Mouse (Mus musculus) left cerebral cortex, adult 11 months (tissue): ENCODE measurements around the gene Evx1.

Experiments
- DNase-seq: peaks from one replicate; pipeline ENCODE4 v3.0.0; 2022; ENCODE audit warnings: low spot score

Evx1 gene

DNA sequence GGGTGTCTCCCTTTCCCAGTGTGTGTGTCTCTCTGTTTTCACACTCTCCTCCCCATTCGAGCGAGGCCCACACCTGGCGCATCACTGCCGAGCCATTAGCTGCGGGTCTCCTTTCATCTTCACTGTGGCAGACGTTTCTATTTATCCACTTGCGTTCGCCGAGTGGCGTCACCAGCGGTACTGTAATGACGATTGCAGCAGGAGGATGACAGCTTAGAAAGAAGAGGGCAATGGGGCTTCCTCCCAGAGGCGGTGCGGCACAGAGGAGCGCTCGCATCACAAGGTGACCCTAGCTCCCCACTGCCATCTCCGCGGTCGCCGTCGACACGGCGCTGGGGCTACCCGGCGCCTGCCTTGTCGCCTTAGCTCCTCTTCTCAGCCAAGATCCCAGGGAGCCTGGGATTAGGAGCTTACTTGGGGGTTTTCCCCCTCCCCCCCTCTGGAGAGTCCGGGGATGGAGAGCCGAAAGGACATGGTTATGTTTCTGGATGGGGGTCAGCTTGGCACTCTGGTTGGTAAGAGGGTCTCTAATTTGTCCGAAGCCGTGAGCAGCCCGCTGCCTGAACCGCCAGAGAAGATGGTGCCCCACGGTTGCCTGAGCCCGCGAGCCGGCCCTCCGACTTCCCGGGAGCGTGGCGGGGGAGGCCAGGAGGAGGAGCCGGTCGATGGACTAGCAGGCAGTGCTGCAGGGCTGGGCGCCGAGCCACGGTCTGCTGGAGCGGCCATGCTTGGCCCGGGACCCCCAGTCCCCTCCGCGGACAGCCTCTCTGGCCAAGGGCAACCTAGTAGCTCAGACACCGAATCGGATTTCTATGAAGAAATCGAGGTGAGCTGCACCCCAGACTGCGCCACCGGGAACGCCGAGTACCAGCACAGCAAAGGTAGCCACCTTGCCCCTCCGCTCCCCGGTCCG lies at the start of gene Evx1:
TSS of gene Evx1 (plus strand) at position 108 of the 913 bp plus-strand sequence.
- DNase-seq, result no peak

DNA sequence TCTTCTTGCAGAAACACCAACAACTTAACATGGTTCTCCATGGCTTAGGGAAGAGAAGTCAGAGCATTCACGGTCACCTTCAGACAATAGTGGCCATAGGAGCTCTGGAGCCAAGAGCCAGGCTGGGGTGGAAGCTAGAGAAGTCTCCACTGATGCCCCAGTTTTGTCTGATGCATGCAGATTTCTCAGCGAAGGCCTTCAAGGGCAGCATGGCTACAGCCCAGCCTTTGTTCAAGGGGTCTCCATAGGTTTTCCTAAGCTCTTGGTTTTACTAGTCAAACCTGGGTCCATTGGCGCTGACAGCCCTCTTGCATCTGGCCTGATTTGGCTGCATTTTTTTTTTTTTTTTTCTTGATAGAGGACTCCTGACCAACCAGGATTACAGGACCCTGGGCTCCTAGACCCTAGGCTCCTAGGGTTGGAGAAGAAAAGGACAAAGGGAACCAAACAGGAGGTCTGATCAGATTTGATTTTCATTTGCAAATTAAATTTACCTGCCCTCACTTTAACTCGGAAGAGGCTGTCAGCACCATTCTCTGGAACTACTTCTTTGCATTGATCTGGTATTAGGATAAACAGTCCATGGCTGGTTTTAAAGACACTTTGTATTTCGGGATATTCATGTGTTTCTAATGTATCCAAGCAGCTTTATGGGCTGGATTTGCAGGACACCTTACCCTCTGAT lies 49.0 kb upstream of the Evx1 start:
- no peak for DNase-seq

DNA sequence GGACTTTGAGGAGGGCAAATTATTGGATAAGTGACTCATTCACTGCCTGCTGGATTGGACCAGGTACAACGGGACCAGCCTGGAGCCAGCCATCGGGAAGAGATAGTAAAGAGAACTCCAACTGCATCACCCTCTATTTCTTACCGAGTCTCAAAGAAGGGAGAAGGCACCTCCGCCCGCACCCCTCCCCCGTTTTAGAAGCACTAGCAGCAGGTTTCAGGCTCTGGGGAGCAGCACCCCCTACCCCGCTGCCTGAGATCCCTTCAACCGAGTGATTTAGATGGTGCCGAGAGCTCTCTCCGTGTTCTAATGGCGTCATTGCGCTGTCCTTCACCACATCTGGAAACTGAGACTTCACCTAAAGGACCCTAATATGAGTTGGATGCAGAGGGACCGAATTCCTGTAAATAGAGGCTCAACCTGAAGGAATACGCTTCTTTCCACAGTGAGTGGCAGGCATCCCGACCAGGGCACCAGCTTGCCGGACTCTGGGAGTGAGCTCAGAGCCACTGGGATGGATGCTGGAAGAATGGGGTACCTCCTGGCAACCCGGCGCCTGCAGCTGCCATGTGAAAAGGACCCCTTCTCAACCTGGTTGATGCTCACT lies 47.9 kb upstream of the Evx1 start:
- DNase-seq, result no peak

DNA sequence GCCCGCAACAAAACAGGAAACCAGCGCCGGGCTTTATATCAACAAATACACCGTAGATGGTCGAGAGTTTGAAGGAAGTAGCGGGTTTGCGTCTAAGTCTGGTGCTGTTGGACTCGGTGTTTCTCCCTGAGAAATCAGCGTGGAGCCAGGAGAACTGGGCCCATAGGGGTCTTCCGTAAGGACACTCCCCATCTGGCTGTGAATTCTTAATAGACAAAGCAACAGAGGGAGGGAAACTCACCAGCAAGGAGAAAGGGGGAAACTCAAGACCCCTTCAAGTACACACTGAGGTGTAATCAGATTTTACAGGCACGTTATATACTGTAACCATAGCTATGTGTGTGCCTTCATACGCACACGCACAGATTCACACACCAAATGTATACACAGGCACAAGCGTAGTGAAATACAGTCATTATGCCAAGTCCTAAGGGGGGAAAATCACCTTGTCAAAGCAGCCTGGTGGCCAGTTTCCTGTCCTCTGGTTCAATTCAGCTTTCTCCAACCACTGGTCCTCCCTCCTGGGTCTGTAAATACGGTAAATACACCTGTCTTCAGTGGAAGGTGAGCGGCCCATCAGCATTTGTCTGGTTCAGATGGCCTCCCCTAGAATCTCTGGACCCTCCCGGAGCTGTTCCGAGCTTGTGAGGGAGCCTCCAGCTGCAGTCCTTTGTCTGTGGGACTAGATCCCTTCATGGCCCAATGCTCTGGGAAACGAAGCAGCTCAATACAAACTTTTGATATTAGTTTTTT lies 47.2 kb upstream of the Evx1 start:
- no peak for DNase-seq

DNA sequence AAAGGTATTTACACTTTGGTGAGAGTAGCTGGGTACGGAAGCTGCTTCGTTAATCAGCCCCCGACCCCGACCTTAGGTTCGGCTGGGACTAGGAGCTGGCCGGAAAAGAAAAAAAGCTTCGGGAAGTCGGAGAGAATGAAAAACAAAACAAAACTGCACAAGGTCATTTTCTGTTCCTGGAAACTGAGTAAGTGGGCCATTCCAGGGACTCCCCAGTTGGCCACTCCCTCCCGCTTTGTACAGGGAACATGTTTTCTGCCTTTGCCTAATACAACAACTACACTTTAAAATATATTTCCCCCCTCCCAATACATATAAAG lies 46.7 kb upstream of the Evx1 start:
- DNase-seq, result no peak

DNA sequence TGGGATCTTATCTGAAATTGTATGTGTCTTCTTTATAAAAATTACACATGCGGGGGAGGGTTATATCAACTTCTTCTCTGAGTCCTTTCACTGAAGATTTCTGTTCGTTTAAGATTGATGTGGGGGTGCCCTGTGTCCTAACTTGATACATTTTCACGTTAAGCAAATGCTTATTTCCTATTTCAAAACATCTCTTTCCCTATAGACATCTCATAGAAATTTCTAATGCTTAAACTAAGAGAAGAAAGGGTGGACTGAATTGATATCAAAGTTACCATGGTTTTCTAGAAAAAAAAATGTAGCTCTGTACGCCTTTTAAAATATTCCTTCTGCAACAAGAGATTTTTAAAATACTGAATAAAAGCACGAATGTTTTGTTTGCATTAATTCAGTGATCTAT lies 46.1 kb upstream of the Evx1 start:
- no peak for DNase-seq

DNA sequence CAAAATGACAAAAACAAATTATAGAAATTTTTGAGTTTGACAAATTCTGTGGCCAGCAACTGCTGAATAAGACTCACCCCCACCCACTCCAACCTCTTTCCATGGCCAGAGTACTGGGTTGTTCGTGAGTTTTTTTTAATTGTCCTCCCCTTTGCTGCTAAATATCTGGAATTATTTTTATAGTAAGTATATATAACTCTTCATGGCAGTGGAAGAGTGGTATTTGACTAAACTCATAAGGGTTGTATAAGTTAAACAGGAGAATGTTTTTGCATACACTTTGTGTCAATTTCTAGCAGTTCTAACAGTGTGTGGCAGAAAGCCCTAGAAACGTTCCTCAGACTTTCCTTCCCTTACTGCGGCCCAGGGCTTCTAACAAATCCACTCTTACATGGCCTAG lies 45.6 kb upstream of the Evx1 start:
- no peak for DNase-seq

DNA sequence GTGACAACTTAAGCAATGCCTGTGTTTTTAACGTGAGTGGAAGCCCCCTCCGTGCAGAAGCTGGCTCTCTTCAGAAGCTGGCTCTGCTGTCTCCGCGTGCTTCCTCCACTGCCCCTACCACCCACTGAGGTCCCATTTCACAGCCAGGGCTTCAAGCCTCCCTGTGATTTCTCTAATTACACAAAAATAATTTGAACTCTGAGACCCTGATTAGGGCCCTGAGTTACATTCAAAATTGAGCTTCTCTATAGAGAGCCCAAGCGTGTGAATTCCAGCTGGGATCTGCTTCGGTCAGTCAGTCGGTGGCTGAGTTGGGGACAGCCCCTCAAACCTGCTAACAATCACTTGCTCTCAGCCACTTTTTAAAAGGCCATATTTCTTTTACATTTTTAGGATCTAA lies 45.0 kb upstream of the Evx1 start:
- no peak for DNase-seq

DNA sequence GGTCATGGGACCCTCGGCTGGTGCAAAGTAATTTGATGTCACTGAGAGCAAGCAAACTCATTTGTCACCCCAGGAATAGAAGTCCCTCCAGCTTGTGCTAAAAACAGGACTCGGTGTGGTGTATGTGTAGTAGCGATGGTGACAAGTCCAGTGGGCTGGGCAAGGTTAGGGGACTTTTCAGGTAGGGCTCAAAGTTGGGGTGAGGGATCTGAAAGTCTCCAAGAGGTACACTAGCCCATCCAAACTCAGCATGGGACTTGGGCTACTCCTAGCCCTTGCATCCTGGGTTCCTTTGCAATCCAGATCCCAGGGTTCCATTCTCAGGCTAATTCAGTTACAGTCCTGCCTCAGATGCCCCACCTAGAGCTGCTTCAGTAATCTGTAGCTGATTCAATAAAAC lies 44.5 kb upstream of the Evx1 start:
- DNase-seq, result no peak

DNA sequence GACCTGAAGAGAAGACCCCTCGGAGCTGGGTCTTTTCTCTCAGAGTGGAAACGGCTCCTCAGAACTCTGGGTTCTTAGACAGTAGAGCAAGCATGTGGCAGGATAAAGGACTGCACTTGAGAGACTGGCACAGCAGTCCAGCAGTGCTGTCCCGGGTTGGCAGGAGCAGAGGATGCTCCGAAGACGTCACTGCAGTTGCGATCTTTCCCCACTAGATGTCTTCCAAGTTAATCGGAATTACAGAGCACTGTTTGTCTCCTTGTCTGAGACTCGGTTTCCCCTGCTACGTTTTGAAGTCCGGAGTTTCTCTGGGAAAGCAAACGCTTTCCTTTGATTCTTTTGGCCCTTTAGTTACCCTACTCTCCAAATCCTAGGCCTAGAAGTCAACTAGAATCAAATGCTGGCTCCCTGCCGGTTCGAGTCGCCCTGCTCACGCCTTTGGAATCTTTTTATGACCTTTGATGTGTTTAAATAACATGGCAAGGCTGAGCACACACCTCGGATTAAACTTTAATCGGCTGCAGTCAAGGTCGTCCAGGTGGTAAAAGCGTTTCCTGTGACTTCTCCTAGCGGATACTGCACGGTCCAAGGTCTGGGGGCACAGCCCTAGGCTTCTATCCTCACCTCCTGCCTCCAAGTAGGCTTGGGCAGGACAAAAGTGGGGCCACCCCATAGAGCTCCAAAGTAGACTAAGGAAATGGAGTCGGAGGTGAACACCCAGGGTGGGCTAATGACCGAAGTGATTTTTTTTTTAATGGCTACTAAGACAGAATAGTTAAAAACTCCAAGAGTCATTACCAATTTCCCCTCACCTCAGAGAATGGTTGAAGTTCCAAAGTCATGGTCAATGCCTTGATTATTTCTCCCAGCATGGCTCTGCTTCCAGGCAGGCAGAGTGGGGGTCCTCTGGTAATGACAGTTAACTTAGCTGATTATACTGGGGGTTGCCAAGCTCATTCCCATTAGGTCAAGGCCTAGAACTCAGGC lies 42.5 kb upstream of the Evx1 start:
- peak; percentile 19 for DNase-seq

DNA sequence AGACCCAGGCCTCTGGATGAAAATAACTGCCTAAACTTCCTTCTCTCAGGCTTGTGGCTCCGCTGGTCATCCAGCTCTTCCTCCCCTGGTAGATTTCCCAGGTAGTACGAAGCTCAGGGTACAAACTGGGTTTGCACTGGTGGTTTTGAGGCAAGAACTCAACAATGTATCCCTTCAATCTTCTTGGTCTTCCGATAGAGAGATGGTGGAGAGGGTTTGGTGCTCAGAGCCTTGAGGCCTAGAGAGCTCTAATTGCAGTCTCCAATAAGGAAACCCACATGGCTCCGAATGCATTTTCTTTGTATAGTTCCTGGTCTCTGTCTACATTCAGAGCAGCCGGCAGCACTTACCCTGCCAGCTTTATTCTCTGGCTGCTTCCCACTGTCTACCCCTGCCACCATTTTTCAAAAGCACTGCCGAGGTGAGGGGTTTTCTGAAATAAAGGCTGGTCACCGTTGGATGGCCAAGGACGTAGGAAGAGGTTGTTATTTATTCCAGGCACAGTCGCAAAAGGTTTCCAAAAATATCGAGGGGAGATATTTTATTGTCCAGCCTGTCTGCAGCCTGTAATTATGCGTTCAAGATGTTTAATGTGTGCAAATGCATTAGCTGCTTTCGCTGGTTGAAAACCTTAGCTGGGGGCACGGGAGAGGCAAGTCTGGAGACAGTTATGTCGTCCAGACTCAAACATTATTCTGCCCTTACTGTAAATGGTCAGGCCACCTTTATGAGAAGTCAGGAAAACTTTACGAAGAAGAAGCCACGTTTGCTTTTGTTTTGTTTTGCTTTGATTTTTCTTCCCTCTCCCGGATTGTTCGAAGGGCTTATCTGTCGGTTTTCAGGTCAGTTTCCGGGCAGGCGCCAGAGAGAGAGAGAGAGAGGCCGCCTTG lies 40.3 kb upstream of the Evx1 start:
- DNase-seq, result no peak

DNA sequence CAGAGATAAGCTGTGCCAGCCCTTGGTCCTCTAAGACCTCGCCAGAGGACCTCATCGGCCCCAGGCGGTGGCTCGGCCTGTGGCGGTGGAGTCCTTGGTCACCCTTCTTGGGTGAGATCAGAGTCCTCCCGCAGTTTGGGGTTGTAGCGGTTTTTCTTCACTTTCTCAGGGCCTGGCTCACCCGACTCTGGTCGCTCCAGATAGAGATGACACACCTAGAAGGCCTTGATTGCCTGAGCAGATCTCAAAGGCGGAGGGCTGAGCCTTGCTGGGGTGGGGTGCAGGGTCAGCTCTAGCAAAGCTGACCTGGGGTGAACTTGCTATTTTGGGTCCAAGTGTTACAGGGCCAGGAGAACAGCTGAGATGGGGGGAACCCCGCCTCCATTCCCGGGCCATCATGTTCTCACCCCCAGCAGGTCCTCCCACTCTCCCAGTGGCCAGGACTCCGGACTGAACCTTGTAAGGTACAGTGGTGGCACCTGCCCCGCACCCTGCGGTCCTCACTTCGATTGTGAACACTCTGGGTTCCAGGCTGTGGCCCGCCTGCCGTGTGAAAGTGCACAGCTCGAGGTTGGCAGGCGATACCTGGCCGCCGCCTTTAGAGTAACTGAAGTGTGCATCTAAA lies 39.5 kb upstream of the Evx1 start:
- no peak for DNase-seq

DNA sequence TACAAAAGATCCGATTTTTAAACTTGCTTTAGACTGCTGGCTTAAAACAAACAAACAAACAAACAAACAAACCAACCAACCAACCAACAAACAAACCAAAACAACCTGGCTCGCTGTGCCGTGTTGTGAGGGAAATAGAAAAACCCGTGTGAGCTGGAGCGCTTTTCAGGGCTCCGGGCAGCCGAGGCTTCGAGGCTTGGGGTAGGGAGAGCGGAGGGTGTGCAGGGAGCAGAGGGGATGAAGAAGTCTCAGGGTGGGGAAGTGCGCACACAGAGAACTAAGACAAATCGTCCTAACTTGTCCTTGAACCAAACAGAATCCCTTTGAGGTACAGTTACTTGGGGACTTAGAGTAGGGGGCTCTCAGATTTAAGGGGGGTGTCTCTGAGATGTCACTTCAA lies 38.7 kb upstream of the Evx1 start:
- DNase-seq, result no peak

DNA sequence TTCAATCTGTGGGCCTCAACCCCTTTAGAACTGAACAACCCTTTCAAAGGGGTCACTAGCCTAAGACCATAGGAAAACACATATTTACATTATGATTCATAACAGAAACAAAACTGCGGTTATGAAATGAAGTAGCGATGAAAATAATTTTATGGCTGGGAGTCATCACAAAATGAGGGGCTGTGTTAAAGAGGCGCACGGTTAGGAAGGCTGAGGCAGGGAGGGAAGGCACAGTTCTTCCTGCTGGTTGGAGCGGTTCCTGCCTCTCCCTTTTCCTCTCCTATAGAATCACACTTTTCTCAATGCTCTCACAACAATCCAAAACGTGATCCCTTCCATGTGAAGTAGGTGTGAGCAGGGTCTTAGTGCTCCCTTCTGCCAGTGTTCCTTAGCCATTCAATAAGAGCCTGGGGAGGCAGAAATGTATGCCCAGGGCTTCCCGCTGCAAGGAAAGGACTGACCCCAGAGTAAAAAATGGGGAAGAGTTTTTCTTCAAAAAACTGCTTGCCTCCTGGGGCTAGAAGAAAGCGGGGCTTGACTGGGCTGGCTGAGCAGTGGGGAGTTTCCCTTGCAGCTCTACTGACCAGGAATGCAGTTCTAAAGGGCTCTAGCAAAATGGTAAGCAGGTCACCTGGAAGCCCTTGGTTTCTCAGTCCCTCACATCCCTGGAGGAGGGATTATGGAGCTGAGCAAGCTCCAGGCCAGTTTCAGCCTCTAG lies 37.6 kb upstream of the Evx1 start:
- no peak for DNase-seq

DNA sequence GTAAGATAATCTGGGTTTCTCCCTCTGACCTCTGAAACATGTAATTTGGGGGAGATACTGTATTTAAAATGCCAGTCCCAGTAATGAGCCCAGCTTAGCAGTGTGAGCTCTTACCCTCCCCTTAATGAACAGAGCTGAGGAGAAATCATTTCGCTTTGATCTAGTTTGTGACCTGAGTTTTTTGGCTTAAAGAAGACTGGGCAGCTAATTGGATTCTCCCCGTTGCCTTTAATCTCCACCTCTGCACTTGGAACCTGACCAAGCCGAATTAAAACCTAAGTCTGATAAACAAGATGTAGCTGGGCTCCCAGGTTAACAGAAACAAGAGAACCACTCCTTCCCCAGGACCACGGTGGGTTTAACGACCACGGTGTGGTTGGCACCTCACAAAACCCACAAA lies 36.9 kb upstream of the Evx1 start:
- no peak for DNase-seq

DNA sequence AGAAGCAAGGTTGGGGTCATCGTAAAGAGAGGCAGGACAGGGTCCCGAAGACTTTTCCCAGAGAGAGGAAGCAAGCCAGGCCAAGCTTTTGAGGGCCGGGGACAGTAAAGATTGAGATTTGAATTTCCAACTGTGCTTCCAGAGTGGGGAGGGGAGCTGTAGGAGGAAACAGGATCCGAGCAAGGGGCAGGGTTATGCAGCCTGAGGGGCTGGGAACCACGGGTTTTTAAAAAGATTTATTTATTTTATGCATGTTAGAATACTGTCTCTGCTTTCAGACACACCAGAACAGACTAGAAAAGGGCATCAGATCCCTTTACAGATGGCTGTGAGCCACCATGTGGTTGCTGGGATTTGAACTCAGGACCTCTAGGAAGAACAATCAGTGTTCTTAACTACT lies 36.4 kb upstream of the Evx1 start:
- DNase-seq, result no peak

DNA sequence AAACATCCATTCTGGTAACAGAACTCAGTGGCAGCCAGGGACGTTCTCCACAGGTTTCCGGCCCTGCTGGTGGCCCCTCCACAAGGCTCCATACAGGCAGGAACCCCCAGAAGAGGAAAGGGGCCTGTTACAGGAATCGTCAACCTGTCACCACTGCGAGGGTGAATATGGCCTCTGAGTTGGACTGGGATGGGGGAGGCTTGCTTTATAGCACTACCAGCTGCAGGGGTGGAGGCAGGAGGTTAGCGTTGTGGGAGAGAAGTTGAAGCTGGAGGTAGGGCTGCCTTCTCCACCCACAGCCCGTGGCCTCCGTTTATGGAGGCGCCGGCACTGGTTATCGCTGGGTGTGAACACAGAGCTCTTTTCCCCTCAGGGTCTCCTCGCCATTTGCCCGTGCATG lies 32.2 kb upstream of the Evx1 start:
- DNase-seq, result no peak

DNA sequence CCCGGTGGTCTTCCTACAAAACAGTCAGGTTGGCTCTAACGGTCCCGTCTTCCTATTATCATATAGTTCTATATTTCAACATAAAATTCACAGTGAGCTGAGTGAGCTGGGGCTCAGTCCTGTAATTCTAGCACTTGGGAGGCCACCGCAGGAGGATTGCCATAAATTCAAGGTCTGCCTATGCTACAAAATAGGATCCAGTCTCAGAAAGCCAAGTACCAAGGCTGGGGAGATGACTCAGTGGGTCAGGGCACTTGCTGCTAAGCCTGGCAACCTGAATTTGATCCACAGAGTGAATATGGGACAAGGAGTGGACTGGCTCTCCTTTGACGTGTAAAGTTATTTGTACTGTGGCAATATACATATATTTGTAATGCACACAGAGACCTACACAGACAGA lies 29.4 kb upstream of the Evx1 start:
- no peak for DNase-seq

DNA sequence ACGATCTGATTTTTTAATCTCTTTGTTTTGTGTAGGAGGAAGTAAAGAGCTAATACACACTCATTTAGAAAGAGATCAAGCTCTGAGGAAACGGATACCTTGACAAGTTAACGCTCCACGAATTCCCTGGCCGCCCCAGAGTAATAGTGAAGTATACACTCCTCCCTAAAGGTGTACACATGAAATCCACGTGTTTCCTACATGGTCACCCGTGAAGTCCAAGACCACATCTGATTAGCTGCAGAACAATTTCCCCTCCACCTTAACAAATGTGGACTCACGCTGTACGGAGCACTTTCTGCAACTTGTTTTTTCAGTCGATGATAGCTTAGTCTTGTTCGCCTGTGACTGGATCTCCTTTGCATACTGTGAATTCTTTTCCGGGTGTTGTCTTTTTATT lies 23.1 kb upstream of the Evx1 start:
- no peak for DNase-seq
